Mouse (Mus musculus) liver, postnatal 0 days (tissue): Measurements from ENCODE around the gene Ube2q1. TPM values are rescaled to one million over a fixed set of nuclear protein-coding genes. Genes with fewer than 3 reads are reported as not detected.

Experiments
- ATAC-seq: fragments of 200-750 bp; cut with Nextera tagmentation; 2 replicates; pipeline ENCODE4 v1.8.0; 2017; ENCODE audit warnings: mild to moderate bottlenecking, moderate library complexity
- DNase-seq: peaks from one replicate; pipeline ENCODE4 v3.0.0-alpha.2; 2016
- H3K27ac ChIP-seq: fragments of 300-500 bp; sonication (generic); 2 replicates; pipeline ENCODE4 v1.5.1; 2014; ENCODE audit warnings: antibody characterized with exemption, moderate library complexity, mild to moderate bottlenecking, low read depth
- H3K27me3 ChIP-seq: fragments of 300-500 bp; sonication (generic); 2 replicates; pipeline ENCODE4 v1.6.1; 2014; ENCODE audit warnings: low read length, control low read depth, mixed read lengths; ENCODE audit not compliant: insufficient read depth
- H3K36me3 ChIP-seq: fragments of 300-500 bp; sonication (generic); replicated peaks from 2 replicates; pipeline ENCODE4 v1.6.1; 2014; ENCODE audit warnings: mild to moderate bottlenecking, control low read depth, low read length, moderate library complexity, mixed read lengths; ENCODE audit not compliant: insufficient read depth
- H3K4me1 ChIP-seq: fragments of 300-500 bp; sonication (generic); 2 replicates; pipeline ENCODE4 v1.6.1; 2014; ENCODE audit warnings: antibody characterized with exemption, mild to moderate bottlenecking, control low read depth; ENCODE audit not compliant: insufficient read depth
- H3K4me2 ChIP-seq: fragments of 300-500 bp; sonication (generic); 2 replicates; pipeline ENCODE4 v1.6.1; 2014; ENCODE audit warnings: low read depth, mild to moderate bottlenecking, low read length, moderate library complexity, mixed read lengths
- H3K4me3 ChIP-seq: fragments of 300-500 bp; sonication (generic); 2 replicates; pipeline ENCODE4 v1.5.1; 2014; ENCODE audit warnings: low read depth, low read length
- H3K9ac ChIP-seq: fragments of 300-500 bp; sonication (generic); replicated peaks from 2 replicates; pipeline ENCODE4 v1.6.1; 2014; ENCODE audit warnings: mild to moderate bottlenecking, moderate library complexity
- H3K9me3 ChIP-seq: fragments of 300-500 bp; sonication (generic); 2 replicates; pipeline ENCODE4 v1.6.1; 2016; ENCODE audit warnings: mild to moderate bottlenecking, control low read depth, low read length, mixed read lengths
- CTCF ChIP-seq: sonication (generic); IDR thresholded peaks from 2 replicates; pipeline ENCODE4 v1.5.1; 2016; ENCODE audit warnings: antibody characterized with exemption, low read depth
- EP300 ChIP-seq: IDR thresholded peaks from 2 replicates; pipeline ENCODE4 v1.6.1; 2016; ENCODE audit warnings: antibody characterized with exemption, low read depth, mild to moderate bottlenecking
- WGBS: fragments of 180-500 bp; shearing (Covaris S2); extraction: QIAGEN DNeasy Blood & Tissue Kit; methylation state at CpG from one replicate; pipeline ENCODE4 v1.1.7; 2014; ENCODE audit not compliant: insufficient replicate concordance; 5-methylcytosine and 5-hydroxymethylcytosine counted together
- polyA plus RNA-seq: library from polyadenylated mRNA; unstranded; fragments of >200 nt; fragmentation: Nextera tagmentation; extraction: Ambion mirVana; gene quantifications from 2 replicates; pipeline ENCODE4 v1.2.1, GENCODE M21; 2015

Gene Ube2q1
- polyA plus RNA-seq, 1 experiment from 2014 or later: 4.9 TPM

GRCm38 (mm10) chr3:89821096-89821513 is 47.7 kb downstream of the Ube2q1 start:
- H3K27ac ChIP-seq: no peak overlapping the region

GRCm38 (mm10) chr3:89821548-89822480 is 48.4 kb downstream of the Ube2q1 start:
- no peaks in the 10 kb centered on the region for H3K36me3 ChIP-seq
- 50% methylated on average over 10 of the region's 10 CpGs for WGBS
- ATAC-seq (no peak), DNase-seq (no peak)
- 0 out of 2 replicates have a peak, but pooled peaks cover 3% of the 10 kb centered on the region for H3K27me3 ChIP-seq
- no peak for TF ChIP-seq EP300
- no peak for TF ChIP-seq CTCF
- H3K9ac ChIP-seq: no peak overlapping the region
- H3K9me3 ChIP-seq: no peaks in the 10 kb centered on the region
- no peak overlapping the region for H3K27ac ChIP-seq
- H3K4me2 ChIP-seq: no peak overlapping the region
- no peak overlapping the region for H3K4me3 ChIP-seq
- no peaks in the 10 kb centered on the region for H3K4me1 ChIP-seq

More at GRCm38 (mm10) chr3:89821096-89821513, 47.7 kb downstream of the Ube2q1 start:
- Histone ChIP-seq H3K9ac (no peak overlapping the region), H3K9me3 (no peaks in the 10 kb centered on the region), H3K4me3 (no peak overlapping the region), H3K36me3 (no peaks in the 10 kb centered on the region), H3K27me3 (0 out of 2 replicates have a peak, but pooled peaks cover 3% of the 10 kb centered on the region), H3K4me1 (no peaks in the 10 kb centered on the region), H3K4me2 (no peak overlapping the region)
- TF ChIP-seq CTCF (no peak), EP300 (no peak)
- ATAC-seq (no peak), DNase-seq (no peak)
- 68% methylated on average over 11 of the region's 11 CpGs for WGBS

DNA sequence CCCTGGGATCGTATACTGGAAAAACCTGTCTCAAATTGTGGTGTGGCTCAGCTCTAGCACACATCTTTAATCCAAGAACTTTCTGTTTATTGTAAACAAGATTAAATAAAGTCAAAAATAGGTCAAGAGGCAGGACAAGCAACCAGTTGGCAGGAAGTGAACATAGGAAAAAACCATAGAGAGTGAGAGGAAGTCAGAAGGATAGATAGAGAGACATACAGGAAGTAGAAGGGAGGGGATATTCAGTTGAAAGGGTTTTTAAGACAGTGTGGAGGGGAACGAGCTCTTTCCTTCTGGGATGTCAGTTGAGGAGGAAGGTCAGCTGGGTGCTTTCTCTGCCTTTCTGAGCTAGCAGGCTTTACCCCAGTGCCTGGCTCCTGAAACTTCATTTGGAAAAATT is 50.2 kb downstream of the Ube2q1 start:
- no peak overlapping the region for H3K27ac ChIP-seq
- DNase-seq: no peak
- peaks cover 9% of the 10 kb centered on the region; the same call in 1 of the 2 replicates for H3K27me3 ChIP-seq
- H3K9ac ChIP-seq: no peak overlapping the region
- H3K4me3 ChIP-seq: no peak overlapping the region
- no peaks in the 10 kb centered on the region for H3K4me1 ChIP-seq
- WGBS: 46% methylated on average over 2 of the region's 2 CpGs
- ATAC-seq: no peak
- no peaks in the 10 kb centered on the region for H3K36me3 ChIP-seq
- H3K9me3 ChIP-seq: no peaks in the 10 kb centered on the region
- TF ChIP-seq EP300 (no peak), CTCF (no peak)
- no peak overlapping the region for H3K4me2 ChIP-seq

- 72% methylated on average over 3 of the region's 3 CpGs for WGBS
- Histone ChIP-seq H3K27ac (no peak overlapping the region), H3K4me2 (no peak overlapping the region), H3K9ac (no peak overlapping the region), H3K4me1 (no peaks in the 10 kb centered on the region), H3K27me3 (peaks cover 33% of the 10 kb centered on the region), H3K4me3 (no peak overlapping the region), H3K9me3 (no peaks in the 10 kb centered on the region), H3K36me3 (no peaks in the 10 kb centered on the region)
- ATAC-seq (no peak), DNase-seq (no peak)
- TF ChIP-seq EP300 (no peak), CTCF (no peak)
Observed at GRCm38 (mm10) chr3:89826295-89826694, 52.9 kb downstream of the Ube2q1 start.

DNA sequence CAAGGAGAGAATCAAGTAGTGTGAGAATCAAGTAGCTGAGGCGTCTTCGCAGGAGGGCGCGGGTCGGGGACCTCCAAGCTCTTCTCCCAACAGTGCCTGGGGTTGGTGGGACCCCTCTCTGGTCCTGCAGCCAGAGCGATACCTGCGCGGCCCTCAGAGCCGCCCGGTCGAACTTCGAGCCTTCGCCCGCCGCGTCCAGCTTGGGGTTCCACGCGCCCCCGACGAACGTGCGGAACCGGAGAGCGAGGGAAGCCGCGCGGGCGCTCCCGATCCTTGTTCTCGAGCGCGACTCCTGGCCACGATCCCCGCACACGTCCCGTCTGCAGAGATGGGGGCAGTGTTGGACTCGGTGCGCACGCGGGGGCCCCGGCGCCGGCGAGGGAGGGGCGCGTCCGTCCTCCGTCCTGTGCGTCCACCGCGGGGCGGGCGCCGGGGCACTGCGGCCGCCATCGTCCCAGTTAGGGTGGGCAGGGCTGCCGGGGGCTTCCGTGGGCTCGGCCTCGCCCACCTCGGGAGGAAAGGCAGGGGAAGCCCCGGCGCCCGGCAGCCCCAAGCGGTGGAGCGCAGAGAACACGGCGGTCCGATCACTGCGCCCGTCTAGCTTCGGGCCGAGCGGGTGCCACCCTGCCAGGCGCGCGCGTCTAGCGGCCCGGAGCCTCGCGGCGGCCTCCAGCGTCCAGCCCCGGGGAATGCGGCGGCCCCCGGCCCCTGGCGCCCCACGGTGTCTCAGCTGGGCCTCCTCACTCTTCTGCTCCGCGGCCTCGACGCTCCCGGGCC is 57.6 kb downstream of the Ube2q1 start, which contains the start of gene She:
Gene She (plus strand): TSS at position 556 of the 777 bp plus-strand sequence.
- TF ChIP-seq CTCF (no peak), EP300 (no peak)
- peak; percentile 17; the same call in 1 of the 2 replicates for ATAC-seq

More for the DNA sequence above, 57.6 kb downstream of the Ube2q1 start, which contains the start of gene She:
- WGBS: 3% methylated on average over 76 of the region's 96 CpGs
- Histone ChIP-seq H3K4me1 (peaks cover 4% of the 10 kb centered on the region), H3K27me3 (peaks cover 62% of the 10 kb centered on the region), H3K4me3 (peak within 1 kb of the TSS; percentile 46), H3K4me2 (peak within 1 kb of the TSS; percentile 57), H3K9ac (peak within 1 kb of the TSS; percentile 55), H3K27ac (peak within 1 kb of the TSS; percentile 50), H3K36me3 (no peaks in the 10 kb centered on the region), H3K9me3 (no peaks in the 10 kb centered on the region)
- DNase-seq: peak; percentile 30

Other genes with a start within 250 kb of the Ube2q1 start
- gene Adar, start 58.6 kb upstream of the Ube2q1 start, polyA plus RNA-seq: 5.2 and 5.3 TPM in 2 replicates
- 0.18 and 0.27 TPM in 2 replicates for gene Chrnb2, start 9.0 kb upstream of the Ube2q1 start, polyA plus RNA-seq
- 0.92 and 1.00 TPM in 2 replicates for gene She, start 57.8 kb downstream of the Ube2q1 start, polyA plus RNA-seq
- 10.2 and 11.8 TPM in 2 replicates for gene Il6ra, start 139.6 kb downstream of the Ube2q1 start, polyA plus RNA-seq
- 0.88 and 1.4 TPM in 2 replicates for gene Atp8b2, start 189.9 kb downstream of the Ube2q1 start, polyA plus RNA-seq
- gene Hax1, start 225.2 kb downstream of the Ube2q1 start, polyA plus RNA-seq: 95.6 and 99.6 TPM in 2 replicates